Mouse (Mus musculus): ENCODE results near the gene Hipk4.

DNA sequence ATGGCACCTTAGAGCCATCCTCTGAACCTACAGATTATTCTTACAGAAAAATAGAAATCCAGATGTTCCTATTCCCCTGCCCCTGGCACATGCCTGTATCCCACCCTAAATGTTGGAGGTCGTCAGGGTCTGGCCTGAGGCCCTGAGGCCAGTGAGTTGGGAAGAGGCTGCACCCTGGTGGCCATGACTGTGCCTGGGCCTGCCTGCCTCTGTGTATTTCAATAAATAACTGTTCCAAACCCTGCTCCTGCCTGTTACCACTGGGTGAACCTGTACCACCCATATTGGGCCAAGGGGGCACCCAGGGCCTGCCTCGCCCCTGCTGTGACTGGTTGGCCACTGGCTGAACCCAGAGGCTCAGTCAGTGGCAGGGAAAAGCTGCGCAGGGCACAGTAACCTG lies 7.9 kb downstream of the Hipk4 start:
- no peak for TF ChIP-seq EP300 (IDR thresholded peaks at IDR 0.05)
- peak; percentile 23; the same call in 1 of the 2 replicates for TF ChIP-seq CTCF (IDR thresholded peaks at IDR 0.05)

All from lung, postnatal 0 days (tissue).